Mouse (Mus musculus) E14TG2a.4 (cell line): ENCODE data around the gene Olfr330.
"Not testable (repeated sequence)": the region's sequence is repeated elsewhere in the genome, so short reads cannot be mapped to it uniquely, and the experiment has no call there.

ENCODE experiments used
- H3K27me3 ChIP-seq: 2 replicates; pipeline ENCODE4 v1.6.1; 2014; ENCODE audit warnings: low read length, control low read depth; ENCODE audit not compliant: insufficient read depth
- H3K36me3 ChIP-seq: 2 replicates; pipeline ENCODE4 v1.6.1; 2014; ENCODE audit warnings: low read length, control low read depth; ENCODE audit not compliant: insufficient read depth
- H3K4me1 ChIP-seq: replicated peaks from 2 replicates; pipeline ENCODE4 v1.6.1; 2014; ENCODE audit warnings: low read depth, low read length, control low read depth
- H3K4me3 ChIP-seq: replicated peaks from 2 replicates; pipeline ENCODE4 v1.5.1; 2014; ENCODE audit warnings: mild to moderate bottlenecking, low read length
- H3K9me3 ChIP-seq: 2 replicates; pipeline ENCODE4 v1.6.1; 2014; ENCODE audit warnings: low read length, control low read depth
- CTCF ChIP-seq: conservative IDR thresholded peaks from 2 replicates; pipeline ENCODE4 v1.5.1; 2014; ENCODE audit warnings: low read length
- NANOG ChIP-seq: IDR thresholded peaks from 2 replicates; pipeline ENCODE4 v1.6.1; 2014; ENCODE audit warnings: borderline replicate concordance, low read length, mixed read lengths
- POU5F1 ChIP-seq: IDR thresholded peaks from 2 replicates; pipeline ENCODE4 v1.6.1; 2014; ENCODE audit warnings: low read length, borderline replicate concordance

Olfr330 gene

DNA sequence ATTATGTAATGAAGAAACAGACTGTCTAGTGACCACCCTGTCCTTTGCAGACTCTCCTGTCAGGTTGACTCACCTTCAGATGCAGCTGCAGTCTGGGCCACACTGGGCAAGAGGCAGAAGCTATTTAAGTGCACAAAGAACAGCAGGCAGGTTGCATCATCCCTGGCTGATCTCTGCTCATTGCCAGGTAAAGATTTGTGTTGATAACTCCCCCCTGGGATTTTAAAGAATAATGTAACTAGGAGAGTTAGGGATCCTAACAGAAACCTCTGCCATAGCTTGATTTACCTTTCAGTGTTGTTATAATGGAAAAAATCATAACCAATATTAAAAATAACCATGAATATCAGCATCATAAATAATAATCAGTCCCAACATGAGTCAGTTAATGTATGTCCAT, at the start of gene Olfr330:
Olfr330 (minus strand) TSS at position 101 of the 400 bp plus-strand sequence.
- H3K27me3 ChIP-seq, H3K9me3 ChIP-seq, H3K4me3 ChIP-seq, H3K36me3 ChIP-seq, H3K4me1 ChIP-seq: not testable (repeated sequence)

DNA sequence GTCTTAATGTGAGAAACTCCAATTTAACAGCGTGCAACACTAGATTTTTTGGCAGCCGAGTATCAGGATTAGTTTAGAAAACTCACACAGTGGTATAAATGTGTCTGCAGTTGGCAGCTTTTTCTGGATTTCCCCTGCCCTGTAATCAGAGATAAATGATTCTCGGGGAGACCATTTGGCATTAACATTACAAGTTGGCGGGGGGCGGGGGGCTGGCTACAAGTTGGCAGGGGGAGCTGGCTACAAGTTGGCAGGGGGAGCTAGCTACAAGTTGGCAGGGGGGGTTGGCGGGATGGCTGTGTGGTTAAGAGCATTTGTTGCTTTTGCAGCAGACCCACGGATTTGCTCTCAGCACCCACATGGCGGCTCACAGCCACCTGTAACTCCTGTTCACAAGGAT, 44.0 kb upstream of the Olfr330 start:
- TF ChIP-seq POU5F1 = no peak
- TF ChIP-seq NANOG = no peak
- no peak for TF ChIP-seq CTCF
- H3K4me3 ChIP-seq = no peak overlapping the region
- H3K36me3 ChIP-seq = no peaks in the 10 kb centered on the region
- no peaks in the 10 kb centered on the region for H3K4me1 ChIP-seq
- H3K9me3 ChIP-seq = no peaks in the 10 kb centered on the region
- no peaks in the 10 kb centered on the region for H3K27me3 ChIP-seq

DNA sequence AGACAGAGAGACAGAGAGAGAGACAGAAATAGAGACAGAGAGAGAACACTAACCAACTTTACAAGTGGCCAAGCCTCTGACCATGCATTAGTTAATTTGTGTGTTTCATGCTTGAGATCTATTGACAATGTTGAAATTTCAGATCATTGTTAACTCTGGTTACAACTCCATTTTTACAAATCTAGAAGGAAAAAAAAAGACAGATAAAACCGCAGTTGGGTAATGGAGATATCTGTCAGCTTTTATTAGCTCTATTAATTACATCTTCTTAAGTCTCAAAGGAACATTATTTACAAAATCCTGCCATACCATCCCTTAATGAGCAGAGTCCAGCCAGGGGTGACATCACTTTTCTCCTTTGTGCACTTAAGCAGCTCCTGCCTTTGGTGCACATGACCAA, 42.8 kb upstream of the Olfr330 start, which contains the start of gene Olfr325:
Olfr325 (plus strand) TSS at position 301 of the 400 bp plus-strand sequence.
- Histone ChIP-seq H3K4me3 (no peak within 1 kb of the TSS), H3K27me3 (no peaks in the 10 kb centered on the region), H3K9me3 (no peaks in the 10 kb centered on the region), H3K36me3 (no peaks in the 10 kb centered on the region), H3K4me1 (no peaks in the 10 kb centered on the region)
- TF ChIP-seq CTCF = no peak
- TF ChIP-seq NANOG = no peak
- TF ChIP-seq POU5F1 = no peak

DNA sequence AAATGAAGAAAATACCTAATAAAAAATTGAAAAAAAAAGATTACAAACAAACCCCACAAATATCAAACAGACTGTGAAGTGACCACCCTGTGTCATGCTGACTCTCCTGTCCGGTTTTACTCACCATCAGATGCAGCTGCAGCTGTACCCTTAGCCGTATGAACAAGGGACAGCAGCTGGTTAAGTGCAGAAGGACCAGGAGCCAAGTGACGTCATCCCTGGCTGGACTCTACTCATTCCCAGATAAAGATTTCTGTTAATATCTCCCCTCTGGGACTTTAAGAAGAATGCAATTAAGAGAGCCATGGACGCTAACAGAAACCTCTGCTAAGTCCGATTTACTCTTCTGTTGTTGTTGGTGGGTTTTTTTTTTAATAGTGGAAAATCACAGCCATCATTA, 35.8 kb upstream of the Olfr330 start, which contains the start of gene Olfr224:
Olfr224 (minus strand) TSS at position 149 of the 400 bp plus-strand sequence.
- H3K4me3 ChIP-seq = no peak within 1 kb of the TSS
- no peaks in the 10 kb centered on the region for H3K27me3 ChIP-seq
- no peaks in the 10 kb centered on the region for H3K9me3 ChIP-seq
- no peaks in the 10 kb centered on the region for H3K4me1 ChIP-seq
- no peak for TF ChIP-seq CTCF
- no peak for TF ChIP-seq NANOG
- TF ChIP-seq POU5F1 = no peak
- no peaks in the 10 kb centered on the region for H3K36me3 ChIP-seq

DNA sequence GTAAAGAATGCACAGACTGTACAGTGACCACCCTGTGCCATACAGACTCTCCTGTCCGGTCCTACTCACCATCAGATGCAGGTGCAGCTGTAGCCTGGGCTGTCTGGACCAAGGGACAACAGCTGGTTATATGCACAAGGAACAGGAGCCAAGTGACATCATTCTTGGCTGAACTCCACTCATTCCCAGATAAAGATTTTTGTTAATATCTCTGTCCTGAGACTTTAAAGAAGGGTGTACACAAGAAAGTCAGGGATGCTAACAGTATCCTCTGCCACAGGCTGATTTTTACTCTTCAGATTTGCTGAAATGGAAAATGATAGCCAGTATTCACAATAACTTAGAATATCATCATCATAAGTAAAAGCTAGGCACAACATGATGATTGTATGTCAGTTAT, 20.9 kb upstream of the Olfr330 start, which contains the start of gene Olfr328:
Olfr328 (minus strand) TSS at position 101 of the 400 bp plus-strand sequence.
- no peak for TF ChIP-seq POU5F1
- TF ChIP-seq CTCF = no peak
- TF ChIP-seq NANOG = no peak
- Histone ChIP-seq H3K4me3 (no peak within 1 kb of the TSS), H3K36me3 (no peaks in the 10 kb centered on the region), H3K9me3 (no peaks in the 10 kb centered on the region), H3K27me3 (no peaks in the 10 kb centered on the region), H3K4me1 (no peaks in the 10 kb centered on the region)

DNA sequence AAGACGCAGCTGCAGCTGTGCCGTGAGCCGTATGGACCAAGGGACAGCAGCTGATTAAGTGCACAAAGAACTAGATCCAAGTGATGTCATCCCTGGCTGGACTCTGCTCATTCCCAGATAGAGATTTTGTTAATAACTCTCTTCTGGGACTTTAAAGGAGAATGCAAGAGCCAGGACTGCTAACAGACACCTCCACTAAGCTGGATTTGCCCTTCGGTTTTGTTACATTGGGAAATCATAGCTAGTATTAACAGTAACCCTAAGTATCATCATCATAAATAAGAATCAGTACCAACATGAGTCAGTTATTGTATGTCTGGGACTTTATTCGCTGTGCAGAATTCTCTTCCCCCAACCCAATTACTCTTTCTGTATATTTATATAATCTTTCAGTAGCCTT, 11.7 kb upstream of the Olfr330 start, which contains the start of gene Olfr329-ps:
Olfr329-ps (minus strand) TSS at position 101 of the 400 bp plus-strand sequence.
- H3K4me3 ChIP-seq = no peak within 1 kb of the TSS
- TF ChIP-seq CTCF (no peak), POU5F1 (no peak), NANOG (no peak)
- H3K36me3 ChIP-seq = no peaks in the 10 kb centered on the region
- H3K27me3 ChIP-seq = no peaks in the 10 kb centered on the region
- no peaks in the 10 kb centered on the region for H3K4me1 ChIP-seq
- no peaks in the 10 kb centered on the region for H3K9me3 ChIP-seq

DNA sequence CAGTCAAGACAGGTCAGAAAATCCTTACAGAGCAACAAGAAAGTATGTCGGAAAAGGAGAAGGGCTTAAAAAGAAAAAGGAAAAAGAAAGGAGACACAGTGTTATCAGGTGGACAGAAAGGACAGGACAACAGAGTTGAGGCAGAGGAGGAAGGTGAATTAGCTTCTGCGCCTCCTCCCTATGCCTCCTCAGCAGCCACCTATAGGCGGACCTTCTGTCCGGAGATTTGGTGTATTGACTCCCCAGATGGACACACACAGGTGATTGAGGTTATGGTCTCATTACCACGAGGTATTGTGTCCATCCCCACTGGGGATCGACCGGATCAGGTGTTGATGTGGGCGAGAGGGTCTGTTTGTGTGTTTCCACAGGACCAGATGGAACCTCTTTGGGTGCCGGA, 14.9 kb downstream of the Olfr330 start:
- H3K4me3 ChIP-seq, H3K27me3 ChIP-seq, H3K36me3 ChIP-seq, H3K4me1 ChIP-seq: not testable (repeated sequence)
- H3K9me3 ChIP-seq = peaks cover 19% of the 10 kb centered on the region

DNA sequence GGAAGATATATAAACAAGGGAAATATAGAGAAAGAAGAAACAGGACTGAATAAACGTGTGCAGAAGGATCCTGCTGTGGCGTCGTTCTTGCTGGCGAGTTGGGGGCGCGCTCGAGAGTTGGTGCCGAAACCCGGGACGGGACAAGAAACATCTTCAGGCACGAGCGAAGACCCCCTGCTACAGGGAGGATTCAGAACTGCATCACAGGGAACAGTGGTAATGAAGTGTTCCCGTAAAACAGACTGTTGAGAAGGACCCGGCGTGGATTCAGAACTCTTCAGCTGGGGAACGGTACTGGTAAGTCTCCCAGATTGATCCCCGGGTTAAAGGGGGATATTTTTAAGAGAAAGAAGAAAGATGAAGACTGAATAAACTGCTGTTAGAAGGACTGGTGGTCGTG, 15.7 kb downstream of the Olfr330 start:
- H3K4me3 ChIP-seq, H3K27me3 ChIP-seq, H3K4me1 ChIP-seq, H3K36me3 ChIP-seq: not testable (repeated sequence)
- peaks cover 19% of the 10 kb centered on the region for H3K9me3 ChIP-seq

DNA sequence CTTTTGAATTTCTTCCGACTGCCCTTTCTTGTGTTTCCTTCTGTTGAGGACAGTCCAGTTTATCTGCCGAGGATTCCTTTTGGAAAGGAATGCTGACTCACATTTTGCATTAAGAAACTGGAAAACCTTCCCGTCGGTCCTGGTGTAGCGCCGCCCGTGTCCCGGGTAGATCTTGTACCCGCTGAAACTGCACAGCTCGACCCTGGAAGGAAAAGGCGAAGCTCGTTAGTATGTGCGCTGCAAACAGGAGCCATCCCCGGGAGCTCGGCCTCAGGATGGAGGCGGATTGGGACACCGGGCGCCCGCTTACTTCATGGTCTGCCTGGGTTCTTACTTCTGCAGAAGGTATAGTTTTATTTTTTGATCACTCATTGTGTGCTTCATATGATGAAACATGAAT, 25.6 kb downstream of the Olfr330 start:
- H3K4me1 ChIP-seq, H3K36me3 ChIP-seq, H3K27me3 ChIP-seq, H3K9me3 ChIP-seq: not testable (repeated sequence)
- H3K4me3 ChIP-seq = 0 out of 2 replicates have a peak overlapping the region, but pooled peaks have one; percentile 13

DNA sequence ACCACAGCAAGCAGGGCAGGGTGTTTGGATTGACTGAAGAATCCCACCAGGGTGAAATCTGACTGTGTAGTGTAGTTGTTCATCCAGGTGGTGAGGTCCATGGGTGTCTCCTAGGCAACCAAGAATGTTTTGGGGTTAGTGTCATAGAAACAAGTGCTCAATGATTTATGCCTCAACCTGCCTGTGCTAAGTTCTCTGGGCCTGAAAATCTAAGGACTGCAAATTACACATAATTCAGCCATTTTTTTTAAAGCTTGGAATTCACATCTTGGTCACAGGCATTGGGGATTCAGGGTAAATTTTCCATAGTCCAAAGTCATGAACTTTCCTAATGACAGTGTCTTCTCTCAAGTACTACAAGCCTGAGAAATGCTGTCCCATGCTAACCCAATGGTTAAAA, 32.2 kb downstream of the Olfr330 start, which contains the start of gene Olfr331:
Olfr331 (minus strand) TSS at position 101 of the 400 bp plus-strand sequence.
- H3K36me3 ChIP-seq, H3K9me3 ChIP-seq, H3K27me3 ChIP-seq, H3K4me3 ChIP-seq, H3K4me1 ChIP-seq: not testable (repeated sequence)
